Mouse (Mus musculus) CD4-positive, CD25-positive, alpha-beta regulatory T cell, adult 2 months (primary cell): ENCODE data around the gene Olfr1424.
A peak's percentile ranks its signal among the peaks of the same experiment; 100 is the strongest.
"Not testable (repeated sequence)": the region's sequence is repeated elsewhere in the genome, so short reads cannot be mapped to it uniquely, and the experiment has no call there.

Experiments
- DNase-seq: peaks from one replicate; pipeline ENCODE4 v3.0.0-alpha.2; 2012; ENCODE audit warnings: low read depth, low spot score

The Olfr1424 gene

GRCm38 (mm10) chr19:12062582-12062981 lies at the start of gene Olfr1424:
TSS of gene Olfr1424 (minus strand) at chr19:12062682.
- DNase-seq: not testable (repeated sequence)

GRCm38 (mm10) chr19:12104541-12104940 lies 42.1 kb upstream of the Olfr1424 start:
- no peak for DNase-seq

- DNase-seq: no peak
These were observed 40.8 kb upstream of the Olfr1424 start, which contains the start of gene Olfr1427 for GRCm38 (mm10) chr19:12103234-12103633. TSS of gene Olfr1427 (minus strand) at chr19:12103334.

GRCm38 (mm10) chr19:12091913-12092312 lies 29.4 kb upstream of the Olfr1424 start, which contains the start of gene Olfr1426:
TSS of gene Olfr1426 (minus strand) at chr19:12092013.
- no peak for DNase-seq

GRCm38 (mm10) chr19:12077631-12078030 lies 15.1 kb upstream of the Olfr1424 start, which contains the start of gene Olfr1425:
TSS of gene Olfr1425 (minus strand) at chr19:12077731.
- not testable (repeated sequence) for DNase-seq

- not testable (repeated sequence) for DNase-seq
These were observed 7.1 kb upstream of the Olfr1424 start for GRCm38 (mm10) chr19:12069546-12069945.

- DNase-seq: not testable (repeated sequence)
These were observed 5.3 kb upstream of the Olfr1424 start for GRCm38 (mm10) chr19:12067806-12068205.

- DNase-seq: no peak
These were observed 19.3 kb downstream of the Olfr1424 start for GRCm38 (mm10) chr19:12043163-12043562.

- no peak for DNase-seq
These were observed 21.3 kb downstream of the Olfr1424 start, which contains the start of gene Olfr1423 for GRCm38 (mm10) chr19:12041217-12041616. TSS of gene Olfr1423 (minus strand) at chr19:12041317.

GRCm38 (mm10) chr19:12037727-12038126 lies 24.8 kb downstream of the Olfr1424 start:
- DNase-seq: no peak

- DNase-seq: peak; percentile 64
These were observed 35.9 kb downstream of the Olfr1424 start for GRCm38 (mm10) chr19:12026606-12027005.

- no peak for DNase-seq
These were observed 37.1 kb downstream of the Olfr1424 start for GRCm38 (mm10) chr19:12025333-12025732.

- no peak for DNase-seq
These were observed 38.3 kb downstream of the Olfr1424 start for GRCm38 (mm10) chr19:12024149-12024548.

- no peak for DNase-seq
These were observed 46.3 kb downstream of the Olfr1424 start for GRCm38 (mm10) chr19:12016192-12016591.

GRCm38 (mm10) chr19:12015708-12016107 lies 46.8 kb downstream of the Olfr1424 start:
- peak; percentile 48 for DNase-seq

- DNase-seq: peak; percentile 71
These were observed 49.3 kb downstream of the Olfr1424 start for GRCm38 (mm10) chr19:12013228-12013627.

GRCm38 (mm10) chr19:12012615-12013014 lies 49.9 kb downstream of the Olfr1424 start:
- DNase-seq: no peak

GRCm38 (mm10) chr19:12011560-12012556 lies 50.6 kb downstream of the Olfr1424 start:
- DNase-seq: peak; percentile 95

GRCm38 (mm10) chr19:12010916-12011559 lies 51.4 kb downstream of the Olfr1424 start:
- DNase-seq: peak; percentile 86

GRCm38 (mm10) chr19:12010281-12010771 lies 52.2 kb downstream of the Olfr1424 start:
- DNase-seq: peak; percentile 58

- DNase-seq: peak; percentile 79
These were observed 52.8 kb downstream of the Olfr1424 start for GRCm38 (mm10) chr19:12009501-12010280.
